Mouse (Mus musculus) left cerebral cortex, adult 8-10 months (tissue): Measurements from ENCODE around the gene Rbl2. TPM values are rescaled to one million over a fixed set of nuclear protein-coding genes. Genes with fewer than 3 reads are reported as not detected.

ENCODE experiments used
- DNase-seq, 2 experiments: peaks; one replicate each; pipeline ENCODE4 v3.0.0; 2022; ENCODE audit warnings: low spot score in 2 of 2
- total RNA-seq, 4 experiments: library from RNA; stranded (reverse); gene quantifications; 2 replicates each; pipeline ENCODE4 v1.2.4; 2022

The Rbl2 gene
- total RNA-seq, 4 experiments from 2014 or later, result 36.3 to 42.8 (median 40.1) TPM

DNA sequence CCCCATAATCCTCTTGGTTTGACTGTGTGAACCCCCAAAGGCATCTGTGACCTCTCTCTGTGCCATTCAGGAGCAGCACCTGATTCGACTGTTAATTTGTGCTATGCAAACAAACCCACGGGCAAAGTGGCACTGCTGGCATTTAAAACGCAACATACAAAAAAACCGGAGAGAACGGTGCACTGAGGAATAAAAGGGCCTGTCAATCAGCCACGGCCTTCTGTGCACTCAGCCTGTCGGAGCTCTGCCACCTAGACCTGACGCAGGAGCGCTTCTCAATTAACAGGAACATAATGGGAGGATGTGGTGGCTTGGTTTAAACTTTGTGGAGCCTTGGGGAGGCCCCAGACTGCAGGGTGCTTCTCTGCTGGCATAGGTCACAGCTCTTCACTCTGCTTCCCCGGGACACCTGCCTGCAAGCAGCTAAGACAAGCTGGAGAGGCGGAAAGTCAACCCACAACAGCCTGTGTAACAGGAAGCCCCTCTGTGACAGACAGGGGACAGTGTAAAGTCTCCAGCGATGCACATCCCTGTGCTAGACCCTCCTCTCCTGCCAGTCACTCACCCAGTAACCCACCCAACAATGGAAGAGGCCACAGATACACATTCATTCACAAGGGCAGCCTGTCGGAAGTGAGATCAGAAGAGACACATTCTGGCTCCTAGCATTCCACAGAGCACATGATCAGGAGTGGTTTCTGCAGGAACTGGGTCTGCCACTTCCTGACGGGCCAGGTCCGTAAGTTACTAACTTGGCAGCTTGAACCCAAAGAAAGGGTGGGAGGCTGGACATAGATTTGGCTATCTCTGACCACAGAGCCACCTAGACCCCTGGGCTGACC is 90.3 kb downstream of the Rbl2 start:
- no peak for DNase-seq

DNA sequence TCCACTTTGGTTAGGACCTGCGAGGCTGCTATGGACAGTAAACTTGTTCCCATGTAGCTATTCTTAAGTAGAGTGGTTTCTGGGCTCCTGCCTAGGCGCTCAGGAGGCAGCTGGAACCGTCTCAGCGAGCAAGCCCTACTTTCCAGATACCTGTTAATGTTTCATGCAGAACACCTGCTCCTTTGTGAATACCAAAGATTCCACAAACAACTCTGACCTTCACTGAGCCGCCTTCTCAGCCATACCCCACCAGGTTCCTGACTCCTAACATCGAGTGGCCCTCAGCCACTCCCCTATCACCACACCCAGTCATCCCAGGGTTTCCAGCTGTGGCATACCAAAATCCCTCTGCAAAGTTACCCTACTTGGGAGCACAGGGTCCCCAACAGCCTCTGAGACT is 100.3 kb downstream of the Rbl2 start:
- DNase-seq, result no peak

DNA sequence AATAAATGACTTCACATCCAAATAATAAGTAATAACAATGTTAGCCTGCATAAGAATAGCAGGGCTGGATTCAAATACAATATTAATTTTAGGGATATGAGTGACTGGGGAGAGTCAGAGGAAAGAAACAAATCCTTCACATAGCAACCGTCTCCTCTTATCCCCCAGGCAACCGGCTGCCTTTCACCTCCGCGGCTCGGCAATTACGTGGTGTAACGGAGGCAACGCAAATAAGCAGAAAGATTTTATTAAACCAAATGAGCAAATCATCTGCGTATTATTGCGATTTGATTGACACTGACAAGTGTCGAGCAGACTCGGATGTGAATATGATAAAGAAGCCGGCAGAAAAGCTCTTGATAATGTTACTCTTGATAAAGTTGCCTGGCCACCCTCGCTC is 101.1 kb downstream of the Rbl2 start:
- DNase-seq, result no peak

- no peak for DNase-seq
Observed at GRCm38 (mm10) chr8:91171605-91172004, 101.7 kb downstream of the Rbl2 start.

Other genes starting within 250 kb of the Rbl2 start
- gene Chd9, start 241.7 kb upstream of the Rbl2 start, total RNA-seq, result 100 to 1,000 TPM; 169 to 194 (median 186) TPM
- gene Aktip, start 129.9 kb downstream of the Rbl2 start, total RNA-seq, result 100 to 1,000 TPM; 125 to 139 (median 126) TPM
- gene Rpgrip1l, start 243.2 kb downstream of the Rbl2 start, total RNA-seq, result 10 to 100 TPM; 20.5 to 28.3 (median 26.7) TPM
- gene Fto, start 243.5 kb downstream of the Rbl2 start, total RNA-seq, result 100 to 1,000 TPM; 155 to 180 (median 173) TPM